8 mouse cellular contexts compared by ENCODE assay signal in the genomic region with DNA sequence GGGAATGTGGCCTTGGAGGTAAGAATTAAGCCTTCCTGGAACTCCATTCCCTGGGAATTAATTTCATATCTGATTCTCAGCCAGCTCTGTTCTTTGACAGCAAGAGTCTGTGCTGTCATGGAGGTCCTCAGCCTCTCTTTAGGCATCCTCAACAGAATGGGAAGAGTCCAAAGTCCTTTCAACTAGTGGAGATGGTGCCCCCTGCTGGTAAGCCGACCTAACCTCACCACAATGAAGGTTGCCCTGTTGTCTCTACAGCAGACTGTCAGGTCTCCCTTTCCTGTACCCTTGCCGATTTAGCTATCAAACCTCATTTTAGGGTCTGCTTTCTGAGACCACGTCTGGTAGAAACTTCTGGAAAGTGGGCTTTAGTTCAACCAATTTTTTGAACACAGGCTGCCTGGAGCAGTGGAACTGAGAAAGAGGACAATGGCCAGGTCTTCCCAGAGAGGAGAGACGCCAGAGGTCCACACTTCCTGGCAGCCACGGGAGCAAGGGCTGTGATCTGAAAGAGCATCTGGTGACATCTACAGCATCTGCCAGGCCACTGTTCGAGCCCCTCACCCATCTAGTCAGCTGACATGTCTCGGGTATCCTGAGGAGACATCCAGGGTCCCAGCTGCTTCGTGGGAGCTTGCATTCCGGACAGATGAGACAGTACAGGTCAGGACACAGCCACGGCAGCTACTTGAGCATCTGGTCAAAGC. TPM values are rescaled to one million over a fixed set of nuclear protein-coding genes. Genes with fewer than 3 reads are reported as not detected.
DNase-seq lines count a peak whose midpoint lies in the region; ATAC-seq and TF ChIP-seq lines count a peak whose summit lies in the region.

No protein-coding gene starts in this region.

- no peak for TF ChIP-seq POLR2A in spleen, adult 2 months (IDR thresholded peaks at IDR 0.05; ENCODE audit: low read depth, low read length)

- H3K27ac ChIP-seq in hindbrain, embryonic 10.5 days = no peak overlapping the region
- H3K27ac ChIP-seq in hindbrain, embryonic 13.5 days = no peak overlapping the region
- H3K27ac ChIP-seq in intestine, postnatal 0 days (ENCODE audit: low read depth, low read length) = no peak overlapping the region
- H3K27ac ChIP-seq in midbrain, embryonic 12.5 days (replicated peaks) = no peak overlapping the region
- no peak overlapping the region for H3K27ac ChIP-seq in spleen, adult 2 months (ENCODE audit: insufficient read depth, low read length)

- TF ChIP-seq CTCF in intestine, postnatal 0 days (IDR thresholded peaks at IDR 0.05; ENCODE audit: low read depth) = peak; percentile 93
- TF ChIP-seq CTCF in spleen, adult 2 months (IDR thresholded peaks at IDR 0.05; ENCODE audit: extremely low read depth, insufficient read depth, insufficient read length, insufficient replicate concordance) = peak; percentile 65; the same call in 1 of the 2 replicates

- peaks cover 4% of the 10 kb centered on the region; the same call in 1 of the 2 replicates for H3K4me1 ChIP-seq in hindbrain, embryonic 10.5 days (replicated peaks)
- H3K4me1 ChIP-seq in hindbrain, embryonic 13.5 days (replicated peaks) = no peaks in the 10 kb centered on the region
- no peaks in the 10 kb centered on the region for H3K4me1 ChIP-seq in intestine, postnatal 0 days (replicated peaks; ENCODE audit: control insufficient read depth, insufficient read depth, low read length)
- H3K4me1 ChIP-seq in midbrain, embryonic 12.5 days = no peaks in the 10 kb centered on the region
- no peaks in the 10 kb centered on the region for H3K4me1 ChIP-seq in spleen, adult 2 months (ENCODE audit: control insufficient read depth, insufficient read depth, insufficient read length)

- intact Hi-C loops in gastrocnemius, postnatal 36 days (cut with DNase I) = loop anchor here (1.0 to 5.0 kb wide), 2 partner anchors 54 to 136 kb away; no protein-coding TSS in a partner anchor
- intact Hi-C loops in left cerebral cortex, postnatal 36 days (cut with DNase I) = loop anchor here (1.0 kb wide), 1 partner anchor 55 kb away; no protein-coding TSS in a partner anchor

- H3K36me3 ChIP-seq in hindbrain, embryonic 10.5 days = no peaks in the 10 kb centered on the region
- no peaks in the 10 kb centered on the region for H3K36me3 ChIP-seq in hindbrain, embryonic 13.5 days
- H3K36me3 ChIP-seq in intestine, postnatal 0 days (ENCODE audit: control insufficient read depth, insufficient read depth) = no peaks in the 10 kb centered on the region
- H3K36me3 ChIP-seq in midbrain, embryonic 12.5 days = no peaks in the 10 kb centered on the region
- no peaks in the 10 kb centered on the region for H3K36me3 ChIP-seq in spleen, adult 2 months (ENCODE audit: control insufficient read depth, insufficient read depth, low read length)

- H3K27me3 ChIP-seq in hindbrain, embryonic 10.5 days (ENCODE audit: insufficient read depth, poor library complexity, severe bottlenecking) = no peaks in the 10 kb centered on the region
- no peaks in the 10 kb centered on the region for H3K27me3 ChIP-seq in hindbrain, embryonic 13.5 days
- no peaks in the 10 kb centered on the region for H3K27me3 ChIP-seq in intestine, postnatal 0 days (replicated peaks; ENCODE audit: control insufficient read depth, insufficient read depth, low read length)
- no peaks in the 10 kb centered on the region for H3K27me3 ChIP-seq in midbrain, embryonic 12.5 days
- no peaks in the 10 kb centered on the region for H3K27me3 ChIP-seq in spleen, adult 2 months (ENCODE audit: control insufficient read depth, insufficient read depth, low read length)

- peak; percentile 81 for DNase-seq in hindbrain, embryonic 10.5 days (ENCODE audit: low spot score)
- peak; percentile 82 to 91 for DNase-seq in cerebellum, postnatal 25 days
- peak; percentile 78 to 86 for DNase-seq in gastrocnemius, postnatal 36 days
- peak; percentile 64 to 74 for DNase-seq in left cerebral cortex, postnatal 36 days (ENCODE audit: low spot score in 2 of 2)
- DNase-seq in spleen, adult 2 months (ENCODE audit: low read depth in 1 of 2, low spot score in 2 of 2) = peak in 1 of 2 experiments; percentile 72

- no peak for ATAC-seq in hindbrain, embryonic 13.5 days (ENCODE audit: low FRiP score)
- peak; percentile 77 for ATAC-seq in intestine, postnatal 0 days
- peak; percentile 49; the same call in 1 of the 2 replicates for ATAC-seq in midbrain, embryonic 12.5 days (ENCODE audit: low FRiP score, low read depth)

- no peaks in the 10 kb centered on the region for H3K9me3 ChIP-seq in hindbrain, embryonic 10.5 days
- H3K9me3 ChIP-seq in hindbrain, embryonic 13.5 days = no peaks in the 10 kb centered on the region
- H3K9me3 ChIP-seq in intestine, postnatal 0 days (ENCODE audit: control insufficient read depth) = no peaks in the 10 kb centered on the region
- H3K9me3 ChIP-seq in midbrain, embryonic 12.5 days = no peaks in the 10 kb centered on the region

- 47% methylated on average over 10 of the region's 10 CpGs for WGBS in hindbrain, embryonic 10.5 days
- WGBS in hindbrain, embryonic 13.5 days = 51% methylated on average over 10 of the region's 10 CpGs
- WGBS in intestine, postnatal 0 days = 41% methylated on average over 10 of the region's 10 CpGs
- 47% methylated on average over 10 of the region's 10 CpGs for WGBS in midbrain, embryonic 12.5 days
- 38% methylated on average over 10 of the region's 10 CpGs for WGBS in spleen, adult 2 months

- no peak overlapping the region for H3K4me2 ChIP-seq in hindbrain, embryonic 13.5 days
- no peak overlapping the region for H3K4me2 ChIP-seq in intestine, postnatal 0 days (replicated peaks; ENCODE audit: low read depth)
- H3K4me2 ChIP-seq in midbrain, embryonic 12.5 days (replicated peaks) = no peak overlapping the region

- no peak overlapping the region for H3K9ac ChIP-seq in hindbrain, embryonic 13.5 days
- no peak overlapping the region for H3K9ac ChIP-seq in intestine, postnatal 0 days (ENCODE audit: low read depth, low read length)
- no peak overlapping the region for H3K9ac ChIP-seq in midbrain, embryonic 12.5 days (replicated peaks)

- H3K4me3 ChIP-seq in hindbrain, embryonic 10.5 days = no peak overlapping the region
- H3K4me3 ChIP-seq in hindbrain, embryonic 13.5 days = no peak overlapping the region
- H3K4me3 ChIP-seq in intestine, postnatal 0 days (ENCODE audit: low read depth, low read length) = no peak overlapping the region
- no peak overlapping the region for H3K4me3 ChIP-seq in midbrain, embryonic 12.5 days
- no peak overlapping the region for H3K4me3 ChIP-seq in spleen, adult 2 months (ENCODE audit: extremely low read depth, insufficient read depth, insufficient read length)

RNA-seq across cellular contexts. Expression of a gene that starts 11.0 kb away (rescaled TPM):
- 9.3 and 11.0 TPM in 2 replicates for polyA plus RNA-seq in hindbrain, embryonic 10.5 days (2016; fragmentation: Nextera tagmentation; extraction: Ambion mirVana)
- polyA plus RNA-seq in hindbrain, embryonic 13.5 days (2015; fragmentation: Nextera tagmentation; extraction: Ambion mirVana) = 9.4 and 10.6 TPM in 2 replicates
- total RNA-seq in gastrocnemius, postnatal 36 days (2021) = 1 to 10 TPM; 2.7 to 3.4 TPM
- polyA plus RNA-seq in intestine, postnatal 0 days (2015; fragmentation: Nextera tagmentation; extraction: Ambion mirVana) = 3.3 and 3.7 TPM in 2 replicates
- 10 to 100 TPM; 14.0 to 16.1 TPM for total RNA-seq in left cerebral cortex, postnatal 36 days (2021)
- polyA plus RNA-seq in midbrain, embryonic 12.5 days (2016; fragmentation: Nextera tagmentation; extraction: Ambion mirVana) = 12.1 and 12.6 TPM in 2 replicates
- polyA plus RNA-seq in spleen, adult 2 months (2012; rRNA removed) = 3.7 and 3.9 TPM in 2 replicates

RNA-seq across cellular contexts. Expression of a gene that starts 24.3 kb away (rescaled TPM):
- 1.9 and 2.4 TPM in 2 replicates for polyA plus RNA-seq in hindbrain, embryonic 10.5 days (2016; fragmentation: Nextera tagmentation; extraction: Ambion mirVana)
- polyA plus RNA-seq in hindbrain, embryonic 13.5 days (2015; fragmentation: Nextera tagmentation; extraction: Ambion mirVana) = 4.3 and 4.6 TPM in 2 replicates
- total RNA-seq in gastrocnemius, postnatal 36 days (2021) = 1 to 10 TPM; 6.7 to 9.9 TPM
- polyA plus RNA-seq in intestine, postnatal 0 days (2015; fragmentation: Nextera tagmentation; extraction: Ambion mirVana) = 7.2 and 7.9 TPM in 2 replicates
- 10 to 100 TPM; 28.9 to 37.8 TPM for total RNA-seq in left cerebral cortex, postnatal 36 days (2021)
- polyA plus RNA-seq in midbrain, embryonic 12.5 days (2016; fragmentation: Nextera tagmentation; extraction: Ambion mirVana) = 3.2 TPM in 2 replicates
- 3.7 and 5.0 TPM in 2 replicates for polyA plus RNA-seq in spleen, adult 2 months (2012; rRNA removed)

RNA-seq across cellular contexts. Expression of a gene that starts 56.9 kb away (rescaled TPM):
- 8.9 and 10.8 TPM in 2 replicates for polyA plus RNA-seq in hindbrain, embryonic 10.5 days (2016; fragmentation: Nextera tagmentation; extraction: Ambion mirVana)
- 10.1 and 10.9 TPM in 2 replicates for polyA plus RNA-seq in hindbrain, embryonic 13.5 days (2015; fragmentation: Nextera tagmentation; extraction: Ambion mirVana)
- total RNA-seq in gastrocnemius, postnatal 36 days (2021) = 10 to 100 TPM; 11.9 to 12.7 TPM
- polyA plus RNA-seq in intestine, postnatal 0 days (2015; fragmentation: Nextera tagmentation; extraction: Ambion mirVana) = 2.6 TPM in 2 replicates
- total RNA-seq in left cerebral cortex, postnatal 36 days (2021) = 10 to 100 TPM; 35.3 to 42.9 TPM
- 13.2 and 14.5 TPM in 2 replicates for polyA plus RNA-seq in midbrain, embryonic 12.5 days (2016; fragmentation: Nextera tagmentation; extraction: Ambion mirVana)
- 9.8 and 15.9 TPM in 2 replicates for polyA plus RNA-seq in spleen, adult 2 months (2012; rRNA removed)
